Mouse (Mus musculus) retina, adult 2 months (tissue): ENCODE results near the gene Chchd2.
"Not testable (repeated sequence)": the region's sequence is repeated elsewhere in the genome, so short reads cannot be mapped to it uniquely, and the experiment has no call there.

Experiments used
- DNase-seq: peaks from one replicate; pipeline ENCODE4 v3.0.0-alpha.2; 2012; ENCODE audit warnings: low read depth, low spot score

Chchd2 gene

GRCm38 (mm10) chr5:129886911-129887636 lies at the start of gene Chchd2:
Gene Chchd2 (minus strand): TSS chr5:129887470.
- DNase-seq, result peak; percentile 98

- peak; percentile 44 for DNase-seq
Measured at GRCm38 (mm10) chr5:129936941-129937340, 49.7 kb upstream of the Chchd2 start.

GRCm38 (mm10) chr5:129929924-129930855 lies 42.9 kb upstream of the Chchd2 start:
- DNase-seq, result peak; percentile 16

GRCm38 (mm10) chr5:129925933-129926332 lies 38.7 kb upstream of the Chchd2 start:
- no peak for DNase-seq

GRCm38 (mm10) chr5:129924820-129925452 lies 37.7 kb upstream of the Chchd2 start:
- DNase-seq, result no peak

- no peak for DNase-seq
Measured at GRCm38 (mm10) chr5:129921972-129922371, 34.7 kb upstream of the Chchd2 start.

GRCm38 (mm10) chr5:129919320-129919719 lies 32.0 kb upstream of the Chchd2 start:
- DNase-seq, result no peak

- no peak for DNase-seq
Measured at GRCm38 (mm10) chr5:129918752-129919151, 31.5 kb upstream of the Chchd2 start.

- DNase-seq, result no peak
Measured at GRCm38 (mm10) chr5:129918065-129918651, 30.9 kb upstream of the Chchd2 start.

GRCm38 (mm10) chr5:129915491-129915890 lies 28.2 kb upstream of the Chchd2 start:
- DNase-seq, result not testable (repeated sequence)

- no peak for DNase-seq
Measured at GRCm38 (mm10) chr5:129914024-129914423, 26.8 kb upstream of the Chchd2 start.

GRCm38 (mm10) chr5:129909591-129909990 lies 22.3 kb upstream of the Chchd2 start:
- DNase-seq, result no peak

GRCm38 (mm10) chr5:129909147-129909546 lies 21.9 kb upstream of the Chchd2 start:
- DNase-seq, result no peak

GRCm38 (mm10) chr5:129908242-129908965 lies 21.1 kb upstream of the Chchd2 start, which contains the start of gene Nupr1l:
Gene Nupr1l (plus strand): TSS chr5:129908540.
- DNase-seq, result peak; percentile 71

- DNase-seq, result no peak
Measured at GRCm38 (mm10) chr5:129907775-129908174, 20.5 kb upstream of the Chchd2 start.

GRCm38 (mm10) chr5:129898449-129898848 lies 11.2 kb upstream of the Chchd2 start, which contains the start of gene Phkg1:
Gene Phkg1 (minus strand): TSS chr5:129898549.
- no peak for DNase-seq

GRCm38 (mm10) chr5:129895198-129896088 lies 8.2 kb upstream of the Chchd2 start, which contains the start of gene Zbed5:
Gene Zbed5 (plus strand): TSS chr5:129895723.
- DNase-seq, result peak; percentile 85

GRCm38 (mm10) chr5:129890390-129890789 lies 3.1 kb upstream of the Chchd2 start:
- not testable (repeated sequence) for DNase-seq

- no peak for DNase-seq
Measured at GRCm38 (mm10) chr5:129886271-129886670, 999 bp downstream of the Chchd2 start.

GRCm38 (mm10) chr5:129879888-129880287 lies 7.4 kb downstream of the Chchd2 start:
- no peak for DNase-seq
